Mouse (Mus musculus) kidney, adult 2 months (tissue): ENCODE data around the gene Gabarap.
A peak's percentile ranks its signal among the peaks of the same experiment; 100 is the strongest.

Experiments used
- CTCF ChIP-seq: fragments of 200-500 bp; conservative IDR thresholded peaks from 2 replicates; pipeline ENCODE4 v1.5.1; 2011; ENCODE audit warnings: low read depth, mild to moderate bottlenecking, control low read depth, low read length, moderate library complexity, mixed read lengths; ENCODE audit not compliant: insufficient read depth, insufficient read length
- POLR2A ChIP-seq: fragments of 200-500 bp; IDR thresholded peaks from one replicate; pipeline ENCODE4 v1.6.1; 2011; ENCODE audit warnings: low read depth, low read length, control low read depth

DNA sequence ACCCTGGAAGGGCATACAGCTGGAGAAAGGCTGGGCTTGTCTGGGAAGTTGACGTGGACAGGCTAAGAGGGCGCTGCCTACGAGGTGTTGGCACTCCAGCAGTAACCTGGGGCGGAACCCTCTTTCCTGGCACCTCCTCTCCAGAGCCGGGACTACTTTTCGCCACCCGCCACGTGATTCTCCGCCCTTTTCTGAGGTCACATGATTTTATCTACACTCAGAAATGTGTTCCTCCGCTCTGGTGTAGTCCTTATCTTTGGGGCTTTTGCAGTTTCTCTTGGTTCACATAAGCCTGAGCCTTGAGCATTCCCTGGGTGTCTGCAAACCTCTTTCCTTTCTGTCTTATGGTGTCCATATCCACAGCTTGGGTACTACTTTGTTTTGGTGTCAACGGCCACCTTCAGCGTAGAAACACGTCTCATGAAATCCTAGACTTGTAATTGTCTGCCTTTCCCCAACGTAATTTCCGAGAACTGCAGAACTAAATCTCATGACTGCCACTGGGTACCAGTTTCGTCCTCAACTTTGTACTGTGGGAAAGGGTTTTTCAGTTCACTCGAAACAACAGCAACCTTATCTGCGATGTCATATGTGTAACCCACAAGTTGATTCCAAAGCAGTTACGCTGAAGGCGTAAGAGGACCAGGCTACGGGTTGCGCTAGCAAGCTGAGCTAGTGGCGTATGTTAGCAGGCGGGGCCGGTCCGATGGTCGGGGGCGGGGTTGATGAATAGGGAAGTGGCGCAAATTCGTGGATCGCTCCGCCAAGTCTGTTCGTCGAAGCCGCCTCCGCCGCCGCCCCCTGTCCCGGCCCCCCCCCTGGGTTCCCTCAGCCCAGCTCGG lies at the start of gene Gabarap:
- TF ChIP-seq CTCF (no peak), POLR2A (peak; percentile 58)
